ENCODE assay signal across 31 mouse cellular contexts in genomic region chr1:87836453-87836852, GRCm38 (mm10). TPM values are rescaled to one million over a fixed set of nuclear protein-coding genes. Genes with fewer than 3 reads are reported as not detected.
DNase-seq lines count a peak whose midpoint lies in the region; ATAC-seq lines count a peak whose summit lies in the region.
"Had no signal": no experiment of that assay in that cellular context is flagged by ENCODE, and none has a peak within 500 bp of the region (broad histone marks: within the 10 kb centered on the region; RNA-seq: fewer than 3 reads in every experiment).

No protein-coding gene starts in this region.

- H3K36me3 ChIP-seq in embryonic facial prominence, embryonic 14.5 days (ENCODE audit: control insufficient read depth, insufficient read depth, low read length) = no peaks in the 10 kb centered on the region
- H3K36me3 ChIP-seq: hindbrain, embryonic 15.5 days; liver, embryonic 15.5 days; neural tube, embryonic 15.5 days had no signal

- H3K27me3 ChIP-seq in embryonic facial prominence, embryonic 14.5 days (replicated peaks; ENCODE audit: control insufficient read depth, insufficient read depth, low read length) = no peaks in the 10 kb centered on the region
- H3K27me3 ChIP-seq: CH12.LX; forebrain, embryonic 13.5 days; hindbrain, embryonic 15.5 days; liver, embryonic 15.5 days; neural tube, embryonic 15.5 days had no signal

- no peaks in the 10 kb centered on the region for H3K9me3 ChIP-seq in embryonic facial prominence, embryonic 14.5 days (ENCODE audit: control insufficient read depth, low read length)
- H3K9me3 ChIP-seq: forebrain, embryonic 13.5 days; hindbrain, embryonic 15.5 days; liver, embryonic 15.5 days; neural tube, embryonic 15.5 days had no signal

- H3K4me1 ChIP-seq in brown adipose tissue, adult 24 weeks (ENCODE audit: control insufficient read depth, insufficient read depth, insufficient read length, low read length) = peaks cover 2% of the 10 kb centered on the region; the same call in 1 of the 2 replicates
- H3K4me1 ChIP-seq in embryonic facial prominence, embryonic 14.5 days (ENCODE audit: control insufficient read depth, insufficient read depth, low read length) = no peaks in the 10 kb centered on the region
- H3K4me1 ChIP-seq: forebrain, embryonic 13.5 days; hindbrain, embryonic 15.5 days; liver, embryonic 15.5 days; neural tube, embryonic 15.5 days had no signal

- H3K4me3 ChIP-seq in brown adipose tissue, adult 24 weeks (ENCODE audit: insufficient read depth, low read depth, low read length) = no peak overlapping the region
- no peak overlapping the region for H3K4me3 ChIP-seq in embryonic facial prominence, embryonic 14.5 days (ENCODE audit: low read depth, low read length)
- H3K4me3 ChIP-seq: forebrain, embryonic 13.5 days; hindbrain, embryonic 15.5 days; layer of hippocampus, adult 2 months; left cerebral cortex, adult 2 months; liver, embryonic 15.5 days; neural tube, embryonic 15.5 days had no signal

- DNase-seq in embryo, embryonic 11 days = peak; percentile 20
- DNase-seq in embryonic facial prominence, embryonic 14.5 days (ENCODE audit: low spot score) = peak; percentile 45
- DNase-seq in retina, postnatal 1 day = peak; percentile 29
- no peak for DNase-seq in urinary bladder, postnatal 14 days (ENCODE audit: low spot score)
- no peak for DNase-seq in spleen, postnatal 14 days (ENCODE audit: low spot score in 2 of 2)
- DNase-seq: adrenal gland, adult 8-10 months; B cell, adult 2 months; cerebellum, adult 11 months; cerebellum, adult 9-10 months; gastrocnemius, postnatal 14 days; heart, adult 18-20 months; heart, postnatal 4 days; kidney, adult 11 months; kidney, postnatal 36 days; lung, embryonic 14.5 days; lung, postnatal 14 days; midbrain, embryonic 14.5 days; right cerebral cortex, adult 18-20 months; right cerebral cortex, postnatal 4 days; thymus, adult 2 months; thymus, postnatal 4 days had no signal

- H3K4me2 ChIP-seq in embryonic facial prominence, embryonic 14.5 days (ENCODE audit: low read depth, low read length) = no peak overlapping the region
- H3K4me2 ChIP-seq: forebrain, embryonic 13.5 days; heart, embryonic 11.5 days; hindbrain, embryonic 15.5 days; liver, embryonic 15.5 days; lung, embryonic 14.5 days; neural tube, embryonic 15.5 days had no signal

- 63% methylated on average over 1 of the region's 1 CpGs for WGBS in embryonic facial prominence, embryonic 14.5 days

- H3K9ac ChIP-seq in embryonic facial prominence, embryonic 14.5 days (ENCODE audit: low read depth, low read length) = no peak overlapping the region
- H3K9ac ChIP-seq: forebrain, embryonic 13.5 days; hindbrain, embryonic 15.5 days; liver, embryonic 15.5 days; lung, embryonic 14.5 days; neural tube, embryonic 15.5 days had no signal

- H3K27ac ChIP-seq in brown adipose tissue, adult 24 weeks (replicated peaks; ENCODE audit: low read depth, low read length) = 0 out of 2 replicates have a peak overlapping the region, but pooled peaks have one; percentile 13
- H3K27ac ChIP-seq in embryonic facial prominence, embryonic 14.5 days (replicated peaks; ENCODE audit: low read depth, low read length) = no peak overlapping the region
- H3K27ac ChIP-seq: forebrain, embryonic 13.5 days; hindbrain, embryonic 15.5 days; layer of hippocampus, adult 2 months; left cerebral cortex, adult 2 months; liver, embryonic 15.5 days; neural tube, embryonic 15.5 days had no signal

- ATAC-seq in embryonic facial prominence, embryonic 14.5 days (ENCODE audit: low read depth) = peak; percentile 74
- ATAC-seq: forebrain, embryonic 13.5 days; inflammation-experienced regulatory T-cells, adult 6 months had no signal

RNA-seq across cellular contexts. Expression of gene Dgkd, which starts 16.6 kb away (rescaled TPM):
- 59.1 and 61.6 TPM in 2 replicates for polyA plus RNA-seq in brown adipose tissue, adult 24 weeks (2012; ENCODE audit: insufficient read depth, insufficient read length, missing spikeins)
- 31.7 and 34.1 TPM in 2 replicates for polyA plus RNA-seq in embryonic facial prominence, embryonic 14.5 days (2014; fragmentation: Nextera tagmentation; extraction: Ambion mirVana)

RNA-seq across cellular contexts. Expression of gene Sag, which starts 33.0 kb away (rescaled TPM):
- 0.59 and 1.4 TPM in 2 replicates for polyA plus RNA-seq in brown adipose tissue, adult 24 weeks (2012; ENCODE audit: insufficient read depth, insufficient read length, missing spikeins)
- polyA plus RNA-seq in embryonic facial prominence, embryonic 14.5 days (2014; fragmentation: Nextera tagmentation; extraction: Ambion mirVana) = 2.1 and 2.4 TPM in 2 replicates

Comparison
In these comparisons a context has a peak if more than half of its experiments do, and no peak if none do; other contexts are left out.
1. DNase-seq: peak in embryo, embryonic 11 days (single experiment), embryonic facial prominence, embryonic 14.5 days (single experiment) and retina, postnatal 1 day (single experiment); none in urinary bladder, postnatal 14 days (single experiment) and spleen, postnatal 14 days (0 of 2).